Mouse (Mus musculus): ENCODE measurements around the gene Trcg1. TPM values are rescaled to one million over a fixed set of nuclear protein-coding genes. Genes with fewer than 3 reads are reported as not detected.

Trcg1 gene
- polyA plus RNA-seq, 2 experiments: not detected

GRCm38 (mm10) chr9:57209316-57209715, 27.0 kb upstream of the Trcg1 start:
- no peak overlapping the region for H3K9ac ChIP-seq (ENCODE audit: low read depth, low read length, severe bottlenecking)
- ATAC-seq (ENCODE audit: low FRiP score, low read depth) (no peak), DNase-seq (ENCODE audit: low spot score) (peak; percentile 53)
- no peaks in the 10 kb centered on the region for H3K36me3 ChIP-seq (ENCODE audit: control insufficient read depth, insufficient read depth, low read length)
- no peaks in the 10 kb centered on the region for H3K4me1 ChIP-seq (ENCODE audit: control insufficient read depth, insufficient read depth, low read length)
- TF ChIP-seq POLR2A (IDR thresholded peaks at IDR 0.05; ENCODE audit: borderline replicate concordance, extremely low read depth, insufficient read depth, insufficient read length): no peak
- no peak overlapping the region for H3K27ac ChIP-seq (replicated peaks; ENCODE audit: low read depth, low read length)
- no peak overlapping the region for H3K4me3 ChIP-seq (replicated peaks; ENCODE audit: low read length)
- WGBS: 30% methylated on average over 3 of the region's 3 CpGs
- no peaks in the 10 kb centered on the region for H3K27me3 ChIP-seq (ENCODE audit: control insufficient read depth, insufficient read depth, low read length)
- H3K9me3 ChIP-seq (ENCODE audit: control insufficient read depth, low read length): no peaks in the 10 kb centered on the region
- no peak overlapping the region for H3K4me2 ChIP-seq (replicated peaks; ENCODE audit: low read depth, low read length, severe bottlenecking)

- Histone ChIP-seq H3K9ac (ENCODE audit: low read depth, low read length, severe bottlenecking) (no peak overlapping the region), H3K4me3 (replicated peaks; ENCODE audit: low read length) (no peak overlapping the region)
- no peak for DNase-seq (ENCODE audit: low spot score)
Observed at GRCm38 (mm10) chr9:57212448-57213222, 23.7 kb upstream of the Trcg1 start.

GRCm38 (mm10) chr9:57214500-57214899, 21.9 kb upstream of the Trcg1 start:
- no peak overlapping the region for H3K4me3 ChIP-seq (replicated peaks; ENCODE audit: low read length)

More at GRCm38 (mm10) chr9:57212448-57213222, 23.7 kb upstream of the Trcg1 start:
- ATAC-seq (ENCODE audit: low FRiP score, low read depth): no peak
- H3K27me3 ChIP-seq (ENCODE audit: control insufficient read depth, insufficient read depth, low read length): no peaks in the 10 kb centered on the region
- H3K36me3 ChIP-seq (ENCODE audit: control insufficient read depth, insufficient read depth, low read length): no peaks in the 10 kb centered on the region
- no peaks in the 10 kb centered on the region for H3K9me3 ChIP-seq (ENCODE audit: control insufficient read depth, low read length)
- WGBS: 21% methylated on average over 9 of the region's 9 CpGs
- no peak overlapping the region for H3K27ac ChIP-seq (replicated peaks; ENCODE audit: low read depth, low read length)
- no peak overlapping the region for H3K4me2 ChIP-seq (replicated peaks; ENCODE audit: low read depth, low read length, severe bottlenecking)
- TF ChIP-seq POLR2A (IDR thresholded peaks at IDR 0.05; ENCODE audit: borderline replicate concordance, extremely low read depth, insufficient read depth, insufficient read length): no peak
- H3K4me1 ChIP-seq (ENCODE audit: control insufficient read depth, insufficient read depth, low read length): no peaks in the 10 kb centered on the region

GRCm38 (mm10) chr9:57217220-57217619, 19.1 kb upstream of the Trcg1 start:
- Histone ChIP-seq H3K36me3 (ENCODE audit: control insufficient read depth, insufficient read depth, low read length) (no peaks in the 10 kb centered on the region), H3K4me3 (replicated peaks; ENCODE audit: low read length) (no peak overlapping the region), H3K4me2 (replicated peaks; ENCODE audit: low read depth, low read length, severe bottlenecking) (no peak overlapping the region), H3K4me1 (ENCODE audit: control insufficient read depth, insufficient read depth, low read length) (no peaks in the 10 kb centered on the region; the same call in 1 of the 2 replicates), H3K27me3 (ENCODE audit: control insufficient read depth, insufficient read depth, low read length) (no peaks in the 10 kb centered on the region), H3K9ac (ENCODE audit: low read depth, low read length, severe bottlenecking) (no peak overlapping the region), H3K27ac (replicated peaks; ENCODE audit: low read depth, low read length) (no peak overlapping the region), H3K9me3 (ENCODE audit: control insufficient read depth, low read length) (no peaks in the 10 kb centered on the region)
- WGBS: 72% methylated on average over 6 of the region's 6 CpGs
- no peak for TF ChIP-seq POLR2A (IDR thresholded peaks at IDR 0.05; ENCODE audit: borderline replicate concordance, extremely low read depth, insufficient read depth, insufficient read length)
- no peak for ATAC-seq (ENCODE audit: low FRiP score, low read depth)
- no peak for DNase-seq (ENCODE audit: low spot score)

More at GRCm38 (mm10) chr9:57214500-57214899, 21.9 kb upstream of the Trcg1 start:
- DNase-seq (ENCODE audit: low spot score) (no peak), ATAC-seq (ENCODE audit: low FRiP score, low read depth) (no peak)
- 73% methylated on average over 6 of the region's 6 CpGs for WGBS
- Histone ChIP-seq H3K9ac (ENCODE audit: low read depth, low read length, severe bottlenecking) (no peak overlapping the region), H3K27ac (replicated peaks; ENCODE audit: low read depth, low read length) (no peak overlapping the region), H3K4me1 (ENCODE audit: control insufficient read depth, insufficient read depth, low read length) (no peaks in the 10 kb centered on the region), H3K4me2 (replicated peaks; ENCODE audit: low read depth, low read length, severe bottlenecking) (no peak overlapping the region), H3K27me3 (ENCODE audit: control insufficient read depth, insufficient read depth, low read length) (no peaks in the 10 kb centered on the region), H3K36me3 (ENCODE audit: control insufficient read depth, insufficient read depth, low read length) (no peaks in the 10 kb centered on the region), H3K9me3 (ENCODE audit: control insufficient read depth, low read length) (no peaks in the 10 kb centered on the region)
- no peak for TF ChIP-seq POLR2A (IDR thresholded peaks at IDR 0.05; ENCODE audit: borderline replicate concordance, extremely low read depth, insufficient read depth, insufficient read length)

- H3K27ac ChIP-seq (replicated peaks; ENCODE audit: low read depth, low read length): no peak overlapping the region
- no peak overlapping the region for H3K4me3 ChIP-seq (replicated peaks; ENCODE audit: low read length)
- ATAC-seq (ENCODE audit: low FRiP score, low read depth) (no peak), DNase-seq (ENCODE audit: low spot score) (no peak)
- H3K9ac ChIP-seq (ENCODE audit: low read depth, low read length, severe bottlenecking): no peak overlapping the region
- H3K4me1 ChIP-seq (ENCODE audit: control insufficient read depth, insufficient read depth, low read length): no peaks in the 10 kb centered on the region; the same call in 1 of the 2 replicates
- no peak for TF ChIP-seq POLR2A (IDR thresholded peaks at IDR 0.05; ENCODE audit: borderline replicate concordance, extremely low read depth, insufficient read depth, insufficient read length)
- no peaks in the 10 kb centered on the region for H3K27me3 ChIP-seq (ENCODE audit: control insufficient read depth, insufficient read depth, low read length)
- no peaks in the 10 kb centered on the region for H3K36me3 ChIP-seq (ENCODE audit: control insufficient read depth, insufficient read depth, low read length)
- H3K9me3 ChIP-seq (ENCODE audit: control insufficient read depth, low read length): no peaks in the 10 kb centered on the region
- 80% methylated on average over 5 of the region's 5 CpGs for WGBS
- H3K4me2 ChIP-seq (replicated peaks; ENCODE audit: low read depth, low read length, severe bottlenecking): no peak overlapping the region
Observed at GRCm38 (mm10) chr9:57218776-57219175, 17.6 kb upstream of the Trcg1 start.

Data from limb, embryonic 14.5 days (tissue).